Mouse (Mus musculus) megakaryocyte, embryonic 14.5 days (primary cell): ENCODE measurements around the gene 3110082I17Rik. TPM values are rescaled to one million over a fixed set of nuclear protein-coding genes. Genes with fewer than 3 reads are reported as not detected.
A peak's percentile ranks its signal among the peaks of the same experiment; 100 is the strongest.

Source experiments
- H3K27me3 ChIP-seq: replicated peaks from 2 replicates; pipeline ENCODE3; 2012; ENCODE audit warnings: inconsistent platforms
- H3K36me3 ChIP-seq: replicated peaks from 2 replicates; pipeline ENCODE3; 2012; ENCODE audit warnings: low read length, inconsistent platforms, mixed read lengths
- H3K4me1 ChIP-seq: 2 replicates; pipeline ENCODE4 v1.6.1; 2012; ENCODE audit warnings: inconsistent platforms
- H3K4me3 ChIP-seq: replicated peaks from 2 replicates; pipeline ENCODE3; 2012; ENCODE audit warnings: moderate library complexity, mild to moderate bottlenecking, inconsistent platforms
- H3K9me3 ChIP-seq: 2 replicates; pipeline ENCODE4 v1.6.1; 2012; ENCODE audit warnings: inconsistent platforms
- FLI1 ChIP-seq: IDR thresholded peaks from 2 replicates; pipeline ENCODE4 v1.6.1; 2012; ENCODE audit warnings: low read length, inconsistent platforms, mixed read lengths
- GATA1 ChIP-seq: IDR thresholded peaks from 3 replicates; pipeline ENCODE4 v1.6.1; 2012; ENCODE audit warnings: mixed read lengths, low read length, inconsistent platforms, borderline replicate concordance
- polyA plus RNA-seq: library from polyadenylated mRNA; stranded (reverse); fragments of >175 nt; gene quantifications from 2 replicates; pipeline ENCODE4 v1.2.3, GENCODE M21; 2012; ENCODE audit warnings: low replicate concordance; ENCODE audit not compliant: insufficient read depth

The 3110082I17Rik gene
- polyA plus RNA-seq, 1 experiment: 41.2 TPM

- peak overlapping the region; percentile 35 for H3K4me3 ChIP-seq
- H3K36me3 ChIP-seq: peaks cover 78% of the 10 kb centered on the region
- H3K4me1 ChIP-seq: peaks cover 74% of the 10 kb centered on the region
- H3K9me3 ChIP-seq: no peaks in the 10 kb centered on the region; the same call in 1 of the 2 replicates
- no peak for TF ChIP-seq GATA1
- no peak for TF ChIP-seq FLI1
- no peaks in the 10 kb centered on the region for H3K27me3 ChIP-seq
Observed at GRCm38 (mm10) chr5:139411665-139412314, 48.5 kb downstream of the 3110082I17Rik start.

- Histone ChIP-seq H3K4me3 (no peak overlapping the region), H3K9me3 (no peaks in the 10 kb centered on the region), H3K27me3 (no peaks in the 10 kb centered on the region), H3K36me3 (peaks cover 72% of the 10 kb centered on the region), H3K4me1 (peaks cover 81% of the 10 kb centered on the region)
- no peak for TF ChIP-seq FLI1
- TF ChIP-seq GATA1: no peak
Observed at GRCm38 (mm10) chr5:139411117-139411516, 49.2 kb downstream of the 3110082I17Rik start.

GRCm38 (mm10) chr5:139410056-139410455 lies 50.3 kb downstream of the 3110082I17Rik start:
- H3K4me3 ChIP-seq: no peak overlapping the region
- H3K36me3 ChIP-seq: peaks cover 62% of the 10 kb centered on the region
- TF ChIP-seq FLI1: no peak
- TF ChIP-seq GATA1: no peak
- no peaks in the 10 kb centered on the region for H3K27me3 ChIP-seq
- H3K4me1 ChIP-seq: peaks cover 92% of the 10 kb centered on the region
- no peaks in the 10 kb centered on the region for H3K9me3 ChIP-seq

GRCm38 (mm10) chr5:139409412-139409811 lies 50.9 kb downstream of the 3110082I17Rik start:
- peaks cover 55% of the 10 kb centered on the region for H3K36me3 ChIP-seq
- TF ChIP-seq GATA1 (no peak), FLI1 (no peak)
- H3K27me3 ChIP-seq: no peaks in the 10 kb centered on the region
- peak overlapping the region; percentile 20 for H3K4me3 ChIP-seq
- H3K4me1 ChIP-seq: peaks cover 96% of the 10 kb centered on the region
- no peaks in the 10 kb centered on the region for H3K9me3 ChIP-seq

- H3K27me3 ChIP-seq: no peaks in the 10 kb centered on the region
- peak overlapping the region; percentile 85 for H3K4me3 ChIP-seq
- H3K36me3 ChIP-seq: peaks cover 48% of the 10 kb centered on the region
- H3K9me3 ChIP-seq: no peaks in the 10 kb centered on the region
- peaks cover 98% of the 10 kb centered on the region for H3K4me1 ChIP-seq
- TF ChIP-seq GATA1 (no peak), FLI1 (no peak)
Observed at GRCm38 (mm10) chr5:139408511-139408910, 51.8 kb downstream of the 3110082I17Rik start.

- peak overlapping the region; percentile 85 for H3K4me3 ChIP-seq
- peaks cover 52% of the 10 kb centered on the region for H3K36me3 ChIP-seq
- no peak for TF ChIP-seq GATA1
- no peak for TF ChIP-seq FLI1
- H3K9me3 ChIP-seq: no peaks in the 10 kb centered on the region
- no peaks in the 10 kb centered on the region for H3K27me3 ChIP-seq
- H3K4me1 ChIP-seq: peaks cover 100% of the 10 kb centered on the region
Observed at GRCm38 (mm10) chr5:139407121-139407885, 53.0 kb downstream of the 3110082I17Rik start.

GRCm38 (mm10) chr5:139405953-139406352 lies 54.4 kb downstream of the 3110082I17Rik start:
- H3K9me3 ChIP-seq: no peaks in the 10 kb centered on the region
- no peaks in the 10 kb centered on the region for H3K27me3 ChIP-seq
- H3K36me3 ChIP-seq: peaks cover 51% of the 10 kb centered on the region
- peaks cover 98% of the 10 kb centered on the region for H3K4me1 ChIP-seq
- peak overlapping the region; percentile 90 for H3K4me3 ChIP-seq
- TF ChIP-seq GATA1 (no peak), FLI1 (no peak)

- Histone ChIP-seq H3K27me3 (no peaks in the 10 kb centered on the region), H3K4me3 (peak overlapping the region; percentile 90), H3K36me3 (peaks cover 51% of the 10 kb centered on the region), H3K9me3 (no peaks in the 10 kb centered on the region), H3K4me1 (peaks cover 98% of the 10 kb centered on the region)
- TF ChIP-seq FLI1 (no peak), GATA1 (no peak)
Observed at GRCm38 (mm10) chr5:139405478-139405877, 54.8 kb downstream of the 3110082I17Rik start.

GRCm38 (mm10) chr5:139404801-139405401 lies 55.4 kb downstream of the 3110082I17Rik start, which contains the start of gene C130050O18Rik:
C130050O18Rik (plus strand) TSS chr5:139405280.
- Histone ChIP-seq H3K9me3 (no peaks in the 10 kb centered on the region), H3K36me3 (peaks cover 51% of the 10 kb centered on the region), H3K4me1 (peaks cover 98% of the 10 kb centered on the region), H3K4me3 (peak within 1 kb of the TSS; percentile 90), H3K27me3 (no peaks in the 10 kb centered on the region)
- 0 out of 3 replicates have a peak, but pooled peaks have one; percentile 10 for TF ChIP-seq GATA1
- no peak for TF ChIP-seq FLI1
